Mouse (Mus musculus) urinary bladder, postnatal 10 days (tissue): ENCODE results near the gene Rgp1.

Source experiments
- DNase-seq: peaks from one replicate; pipeline ENCODE4 v3.0.0; 2022; ENCODE audit warnings: low spot score

The Rgp1 gene

DNA sequence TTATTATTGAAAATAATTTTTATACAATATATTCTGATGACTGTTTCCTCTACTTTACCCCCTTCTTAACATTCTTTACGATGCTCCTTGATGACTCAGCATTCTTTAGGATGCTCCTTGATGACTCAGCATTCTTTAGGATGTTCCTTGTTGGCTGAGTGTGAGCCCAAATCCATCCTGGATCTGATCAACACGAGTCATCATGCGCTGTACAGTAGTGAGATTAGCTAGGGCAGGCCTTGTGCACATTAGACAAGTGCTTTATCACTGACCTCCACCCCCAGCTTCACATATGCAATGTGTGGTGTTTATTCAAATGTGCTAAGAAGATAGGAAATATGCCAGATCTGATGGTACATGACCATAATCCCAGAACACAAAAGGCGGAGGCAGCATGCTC is 19.7 kb downstream of the Rgp1 start:
- DNase-seq: no peak

DNA sequence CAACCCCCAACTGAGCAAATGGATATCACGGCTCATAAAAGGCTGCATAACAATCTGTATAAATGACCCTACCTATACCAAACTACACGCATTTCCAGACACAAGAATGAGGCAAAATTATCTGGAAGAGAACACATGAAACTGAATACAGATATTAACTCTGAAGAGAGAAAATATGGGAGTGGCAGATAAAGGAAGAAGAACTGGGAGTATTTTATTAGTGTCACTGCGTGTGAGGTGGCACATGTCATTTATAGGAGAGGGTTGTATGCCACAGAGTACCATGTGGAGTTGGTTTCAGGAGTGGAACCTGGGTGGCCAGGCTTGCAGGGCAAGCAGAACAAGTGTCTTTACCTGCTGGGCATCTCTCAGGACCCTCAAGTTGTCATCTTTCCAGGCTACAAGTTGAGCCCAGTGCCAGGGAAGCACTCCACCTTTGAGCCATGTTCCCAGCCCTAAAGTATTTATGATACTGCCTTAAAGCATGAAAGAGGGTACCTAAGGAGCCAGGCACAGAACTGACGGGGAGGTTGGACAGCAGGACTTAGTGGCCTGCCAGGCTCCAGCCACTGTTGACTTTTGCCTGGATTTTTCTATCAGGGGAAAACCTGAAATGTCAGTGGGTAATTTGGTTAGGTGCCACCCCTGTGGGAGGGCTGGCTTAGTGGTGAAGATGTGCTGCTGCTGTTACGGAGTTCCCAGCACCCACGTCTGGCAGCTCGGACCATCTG is 20.3 kb downstream of the Rgp1 start:
- DNase-seq: no peak

DNA sequence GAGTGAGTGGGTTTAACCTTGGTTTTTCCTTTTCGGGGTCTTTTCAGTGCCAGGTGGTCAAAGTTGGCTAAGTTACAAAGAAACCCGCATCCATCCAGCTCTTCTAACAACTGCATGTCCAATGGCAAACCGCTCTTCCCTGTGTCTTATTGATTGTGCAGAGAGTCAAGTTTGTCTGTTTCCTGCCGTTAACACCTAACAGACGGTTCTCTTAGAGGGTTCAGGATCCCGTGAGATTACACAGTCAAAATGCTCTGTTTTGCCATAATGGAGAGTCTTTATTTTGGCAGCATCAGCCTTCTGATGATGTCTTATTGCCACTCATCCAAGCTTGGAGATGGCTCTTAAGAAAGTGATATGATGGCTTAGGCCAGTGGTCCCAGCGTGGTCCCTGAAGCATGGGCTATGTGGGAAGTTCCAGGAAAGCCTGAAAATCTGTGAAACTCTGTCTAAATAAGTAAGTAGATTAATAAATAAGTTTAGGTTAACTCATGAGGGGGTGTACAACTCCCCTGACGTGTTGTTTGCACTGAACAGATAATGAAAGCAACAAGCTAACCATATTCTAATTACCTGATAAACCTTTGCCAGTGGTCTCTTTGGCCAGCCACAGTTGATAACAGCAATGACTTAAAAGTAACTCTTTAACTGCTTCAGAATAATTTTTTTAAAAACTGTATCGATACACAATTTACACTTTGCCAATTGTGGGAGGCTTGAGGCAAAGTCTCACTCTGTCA is 21.9 kb downstream of the Rgp1 start:
- DNase-seq: no peak

DNA sequence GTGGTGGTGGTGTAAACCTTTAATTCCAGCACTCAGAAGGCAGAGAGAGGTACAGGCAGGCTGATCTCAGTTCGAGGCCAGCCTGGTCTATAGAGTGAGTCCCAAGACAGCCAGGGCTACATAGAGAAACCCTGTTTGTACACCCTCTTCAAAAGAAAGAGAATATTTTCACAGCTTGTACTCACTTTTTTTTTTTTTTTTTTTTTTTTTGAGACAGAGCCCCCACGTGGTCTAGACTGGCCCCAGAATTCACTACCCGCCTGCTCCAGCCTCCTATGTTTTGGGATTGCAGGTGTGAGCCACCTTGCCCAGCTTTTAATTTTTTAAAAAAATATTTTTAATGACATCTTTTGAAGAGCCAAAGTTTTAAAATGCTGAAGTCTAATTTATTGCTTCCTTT is 25.6 kb downstream of the Rgp1 start:
- no peak for DNase-seq

DNA sequence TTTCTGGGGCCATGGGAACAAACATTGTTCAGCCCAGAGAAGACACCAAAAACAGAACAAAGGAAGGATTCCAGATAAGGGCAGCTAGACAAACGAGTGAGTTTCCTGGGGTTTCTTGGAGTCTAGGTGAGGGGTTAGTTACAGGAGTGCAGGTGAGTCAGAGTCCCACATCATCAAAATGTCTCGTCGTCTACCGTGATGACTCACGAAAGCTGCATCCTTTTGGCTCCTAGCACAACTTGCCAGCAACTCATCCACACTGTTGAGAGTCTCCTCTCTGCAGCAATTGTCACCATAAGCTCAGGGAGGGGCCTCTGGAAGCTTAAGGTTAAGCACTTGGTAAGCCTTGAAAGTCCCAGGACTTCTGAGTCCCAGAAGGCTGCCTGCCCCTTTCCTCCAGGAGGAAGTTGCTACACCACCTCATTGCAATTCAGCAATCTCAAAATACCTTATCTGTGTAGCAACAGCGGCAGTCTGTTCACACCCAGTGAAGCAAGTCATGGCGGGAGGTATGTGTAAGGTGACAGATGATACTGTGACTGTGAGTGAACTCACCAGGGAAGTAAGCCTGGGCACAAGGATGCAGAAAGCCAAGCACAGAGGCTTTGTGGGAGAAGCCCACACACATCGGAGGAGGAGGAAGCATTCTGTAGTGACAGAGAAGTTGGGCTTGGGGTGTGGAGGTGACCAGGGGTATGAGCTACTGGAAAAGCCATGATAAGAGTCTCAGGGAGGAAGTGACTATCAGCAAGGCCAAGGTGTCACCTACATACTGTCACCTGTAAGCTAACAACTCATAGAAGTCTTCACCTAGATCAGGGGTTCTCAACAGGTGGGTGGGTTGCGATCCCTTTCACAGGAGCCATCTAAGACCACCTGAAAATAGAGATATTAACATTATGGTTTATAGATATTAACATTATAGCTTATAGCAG is 26.5 kb downstream of the Rgp1 start:
- DNase-seq: no peak

DNA sequence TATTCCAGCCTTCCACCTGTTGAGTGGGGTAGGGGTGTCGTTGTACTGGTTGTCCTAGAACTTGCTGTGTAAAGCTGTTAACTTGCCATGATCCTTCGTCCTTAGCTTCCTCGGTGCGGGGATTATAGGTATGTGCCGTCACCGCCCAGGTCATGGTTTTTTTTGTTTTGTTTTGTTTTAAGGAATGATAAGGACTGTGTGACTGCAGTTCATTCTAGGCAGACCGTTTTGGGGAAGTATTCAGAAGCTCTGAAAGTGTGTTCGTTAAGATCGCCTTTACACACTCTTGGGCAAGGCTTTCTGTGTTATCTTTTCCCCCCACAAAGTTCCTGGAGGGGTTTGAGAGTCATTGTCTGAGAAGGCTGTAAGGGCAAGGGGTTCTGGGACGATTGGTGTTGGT is 34.0 kb downstream of the Rgp1 start:
- no peak for DNase-seq

DNA sequence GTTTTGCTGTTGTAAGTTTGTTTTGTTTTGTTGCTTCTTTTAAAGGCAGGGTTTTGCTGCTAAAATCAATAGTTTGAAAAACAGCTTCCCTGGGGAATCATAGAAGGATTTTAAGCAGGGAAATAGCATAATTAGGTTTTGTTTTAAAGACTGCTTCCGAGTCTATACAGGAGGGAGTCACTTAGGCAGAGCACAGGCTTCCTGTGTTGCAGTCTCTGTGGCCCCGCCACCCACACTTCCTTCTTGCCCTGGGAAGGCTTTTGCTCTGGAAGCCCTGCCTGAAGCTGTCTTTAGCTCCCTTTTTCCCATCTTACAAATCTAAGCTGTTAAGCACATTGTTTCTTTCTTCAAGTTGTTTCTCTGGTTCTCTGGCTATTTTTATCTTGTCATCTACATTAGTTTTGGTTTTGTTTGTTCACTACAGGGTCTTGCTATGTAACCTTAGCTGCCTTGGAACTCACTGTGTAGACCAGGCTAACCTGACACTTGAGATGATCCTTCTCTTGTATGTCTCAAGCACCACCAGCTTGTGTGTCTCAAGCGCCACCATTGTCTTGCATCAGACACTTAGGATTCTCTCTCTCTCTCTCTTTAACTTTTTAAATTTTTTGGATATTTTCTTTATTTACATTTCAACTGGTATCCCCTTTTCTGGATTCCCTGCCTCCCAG is 34.7 kb downstream of the Rgp1 start:
- no peak for DNase-seq

DNA sequence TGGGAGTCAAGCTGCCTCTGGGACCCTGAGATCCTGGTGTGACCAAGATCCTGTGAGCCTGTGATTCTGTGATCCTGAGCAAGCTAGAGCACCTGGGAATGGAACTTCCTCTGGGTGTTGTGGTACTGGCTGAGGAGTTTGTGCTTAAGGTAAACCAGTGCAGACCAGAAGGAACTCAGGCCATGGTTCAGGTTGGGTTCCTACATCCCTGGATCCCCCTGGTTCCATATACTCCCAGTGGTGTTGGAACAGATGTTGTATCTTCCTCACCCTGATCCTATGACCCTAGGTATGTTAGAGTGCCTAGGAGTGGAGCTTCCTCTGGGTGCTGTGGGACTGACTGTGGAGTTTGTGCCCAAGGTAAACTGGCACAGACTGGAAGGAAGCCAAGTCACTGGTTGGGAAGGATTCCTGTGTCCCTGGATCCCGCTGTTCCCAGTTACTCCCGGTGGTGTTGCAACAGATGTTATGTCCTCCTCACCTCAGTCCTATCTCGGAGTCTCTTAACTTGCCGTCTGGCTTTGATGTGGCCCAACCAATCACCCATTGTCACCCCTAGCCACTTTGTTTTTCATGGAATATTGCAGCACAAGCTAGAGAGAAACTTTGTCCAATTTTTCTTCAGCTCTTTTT is 41.7 kb downstream of the Rgp1 start:
- DNase-seq: no peak

DNA sequence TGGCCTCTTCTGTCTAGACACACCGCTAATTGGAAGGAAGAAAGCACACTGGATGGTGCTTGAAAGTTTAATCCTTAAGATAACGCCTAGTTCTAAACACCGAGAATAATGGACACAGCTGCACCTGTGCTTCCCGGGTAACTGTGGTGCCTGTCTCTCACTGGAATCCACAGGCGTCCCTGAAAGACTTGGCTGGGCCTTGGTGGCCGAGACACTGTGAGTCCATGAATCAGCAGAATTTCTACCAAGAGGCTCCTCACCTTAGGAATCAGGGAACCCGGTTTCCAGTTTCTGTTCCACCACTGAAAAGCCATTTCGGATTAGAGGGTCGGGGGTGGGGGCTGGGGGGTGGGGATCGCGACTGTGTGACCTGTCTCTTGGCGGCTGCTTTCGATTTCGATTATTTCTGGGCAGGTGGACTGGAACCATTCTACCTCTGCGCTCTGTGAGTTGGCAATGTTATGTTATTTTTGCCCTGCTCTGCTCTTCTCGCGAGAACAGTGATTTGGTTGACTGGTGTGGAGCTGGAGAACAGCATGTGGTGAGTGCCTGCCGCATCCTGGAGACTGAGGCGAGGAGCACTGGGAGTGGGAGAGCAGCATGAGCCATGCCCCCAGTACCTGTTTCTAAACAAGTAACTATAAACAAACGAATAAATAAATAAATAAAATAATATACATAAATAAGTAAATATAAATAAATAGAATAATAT is 50.7 kb downstream of the Rgp1 start:
- DNase-seq: no peak

DNA sequence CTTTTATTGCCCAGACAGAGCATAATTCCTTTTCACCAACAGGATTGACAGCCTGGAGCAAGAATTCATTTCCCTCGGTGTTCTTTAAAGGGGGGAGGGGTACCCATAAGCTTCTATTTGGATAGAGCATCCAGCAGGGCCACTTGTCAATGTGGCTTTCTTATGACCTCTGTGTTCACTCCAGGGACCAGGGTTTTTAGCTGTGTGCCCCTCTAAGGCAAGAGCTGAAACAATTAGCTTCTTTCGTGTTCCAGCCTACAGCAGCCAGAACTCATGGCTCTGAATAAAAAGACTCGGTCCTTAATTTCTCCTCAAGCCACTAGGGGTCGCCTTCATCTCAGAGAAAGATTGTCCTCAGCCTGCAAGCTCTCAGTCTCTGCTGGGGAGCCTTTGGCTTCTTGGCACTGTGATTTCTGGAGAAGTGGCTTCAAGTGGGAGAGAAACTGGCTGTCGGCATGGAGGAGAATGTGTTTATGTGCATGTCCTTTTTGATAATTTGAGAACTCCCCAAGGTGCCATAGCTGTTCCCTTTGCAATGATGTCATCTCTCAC is 51.6 kb downstream of the Rgp1 start:
- no peak for DNase-seq

DNA sequence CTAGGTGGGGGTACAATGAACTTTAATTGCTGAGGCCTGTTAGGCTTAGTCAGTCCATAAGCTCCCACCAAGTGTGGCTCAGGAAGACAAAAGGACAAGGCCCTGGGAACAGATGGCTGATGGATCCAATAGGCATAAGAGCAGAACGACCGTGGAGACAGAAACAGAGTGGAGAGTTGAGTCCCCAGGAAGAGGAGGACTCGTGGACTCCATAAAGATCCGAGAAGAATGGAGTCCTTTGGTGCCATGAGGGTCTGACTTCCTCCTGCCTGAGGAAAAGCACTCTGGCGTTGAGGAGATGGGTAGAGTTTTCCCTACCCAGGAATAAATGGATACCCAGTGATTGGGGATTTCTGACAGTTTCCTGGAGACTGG is 52.1 kb downstream of the Rgp1 start:
- no peak for DNase-seq

DNA sequence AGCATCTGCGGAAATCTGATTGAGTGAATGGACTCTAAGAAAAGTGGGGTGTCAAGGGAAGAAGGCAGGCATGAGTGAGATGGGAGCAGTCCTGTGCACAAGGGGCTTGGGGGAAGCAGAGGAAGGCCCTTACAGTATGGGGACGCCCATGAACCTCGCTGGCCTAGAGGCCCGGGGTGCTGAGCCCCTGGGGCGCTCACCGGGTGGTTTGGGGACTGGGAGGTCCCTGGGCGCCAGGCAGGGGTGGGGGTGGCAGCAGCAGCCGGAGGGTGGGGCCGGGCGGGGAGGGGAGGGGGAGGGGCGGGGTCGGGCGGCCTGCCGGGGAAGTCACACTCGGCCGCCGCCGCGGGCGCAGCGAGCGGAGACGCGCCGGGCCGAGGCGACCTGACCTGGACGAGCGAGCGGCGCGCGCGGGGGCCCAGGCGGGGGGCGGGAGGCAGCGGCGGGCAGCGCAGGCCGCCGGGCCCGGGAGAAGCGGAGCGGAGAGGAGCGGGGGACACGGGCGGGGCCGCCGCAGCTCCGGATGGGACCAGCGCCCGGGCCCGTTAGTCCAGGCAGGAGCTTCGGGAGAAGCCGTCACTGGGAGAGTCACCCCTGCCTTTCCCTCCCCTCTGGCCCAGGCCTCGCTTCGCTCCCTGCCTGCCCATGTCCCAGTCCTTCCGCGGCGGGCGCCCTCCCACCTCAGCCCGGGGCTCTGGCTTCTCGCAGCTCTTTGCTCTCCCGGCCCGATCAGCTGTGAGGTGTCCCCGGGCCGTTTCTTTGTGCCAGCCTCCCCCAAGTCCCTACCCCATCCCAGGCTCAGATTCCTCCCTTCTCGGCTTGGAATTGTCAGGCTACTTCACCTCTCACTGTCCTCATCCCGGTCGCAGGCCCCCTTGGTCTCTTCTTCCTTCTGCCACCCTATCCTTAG is 52.8 kb downstream of the Rgp1 start, which contains the start of gene Npr2:
Gene Npr2, plus strand, starts transcription at position 890 of the 910 bp plus-strand sequence.
- DNase-seq: no peak

DNA sequence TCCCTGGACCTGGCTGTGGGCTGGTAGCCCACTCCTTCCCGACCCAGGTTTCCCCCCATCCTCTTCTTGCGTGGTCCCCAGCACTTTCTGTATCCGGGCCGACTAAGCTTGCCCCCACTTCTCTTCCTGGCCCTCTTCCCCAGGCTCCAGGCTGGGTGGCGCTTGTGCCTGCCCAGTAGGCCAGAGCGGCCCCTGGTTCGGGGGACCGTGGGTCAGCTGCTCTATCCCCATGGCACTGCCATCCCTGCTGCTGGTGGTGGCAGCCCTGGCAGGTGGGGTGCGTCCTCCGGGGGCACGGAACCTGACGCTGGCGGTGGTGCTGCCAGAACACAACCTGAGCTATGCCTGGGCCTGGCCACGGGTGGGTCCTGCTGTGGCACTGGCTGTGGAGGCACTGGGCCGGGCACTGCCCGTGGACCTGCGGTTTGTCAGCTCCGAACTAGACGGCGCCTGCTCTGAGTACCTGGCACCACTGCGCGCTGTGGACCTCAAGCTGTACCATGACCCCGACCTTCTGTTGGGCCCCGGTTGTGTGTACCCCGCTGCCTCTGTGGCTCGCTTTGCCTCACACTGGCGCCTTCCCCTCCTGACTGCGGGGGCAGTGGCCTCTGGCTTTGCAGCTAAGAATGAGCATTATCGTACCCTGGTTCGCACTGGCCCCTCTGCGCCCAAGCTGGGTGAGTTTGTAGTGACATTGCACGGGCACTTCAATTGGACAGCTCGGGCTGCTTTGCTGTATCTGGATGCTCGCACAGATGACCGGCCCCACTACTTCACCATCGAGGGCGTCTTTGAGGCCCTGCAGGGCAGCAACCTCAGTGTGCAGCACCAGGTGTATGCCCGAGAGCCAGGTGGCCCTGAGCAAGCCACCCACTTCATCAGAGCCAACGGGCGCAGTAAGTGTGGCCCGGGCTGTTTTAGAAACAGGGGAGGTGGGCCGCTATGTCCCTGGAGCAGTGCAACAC is 53.7 kb downstream of the Rgp1 start:
- DNase-seq: no peak

DNA sequence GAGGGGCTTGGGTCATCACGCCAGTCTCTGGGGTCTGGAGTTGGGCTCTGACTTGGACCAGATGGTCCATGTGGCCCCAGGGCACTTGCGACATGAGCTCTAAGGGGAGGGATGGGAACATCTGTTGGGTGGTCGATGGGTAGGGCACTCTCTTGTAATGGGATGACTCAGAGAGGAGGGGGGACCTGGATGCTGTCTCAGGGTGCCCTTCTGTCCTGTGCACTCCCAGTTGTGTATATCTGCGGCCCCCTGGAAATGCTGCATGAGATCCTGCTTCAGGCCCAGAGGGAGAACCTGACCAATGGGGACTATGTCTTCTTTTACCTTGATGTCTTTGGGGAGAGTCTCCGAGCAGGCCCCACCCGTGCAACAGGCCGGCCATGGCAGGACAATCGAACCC is 54.8 kb downstream of the Rgp1 start:
- DNase-seq: no peak

DNA sequence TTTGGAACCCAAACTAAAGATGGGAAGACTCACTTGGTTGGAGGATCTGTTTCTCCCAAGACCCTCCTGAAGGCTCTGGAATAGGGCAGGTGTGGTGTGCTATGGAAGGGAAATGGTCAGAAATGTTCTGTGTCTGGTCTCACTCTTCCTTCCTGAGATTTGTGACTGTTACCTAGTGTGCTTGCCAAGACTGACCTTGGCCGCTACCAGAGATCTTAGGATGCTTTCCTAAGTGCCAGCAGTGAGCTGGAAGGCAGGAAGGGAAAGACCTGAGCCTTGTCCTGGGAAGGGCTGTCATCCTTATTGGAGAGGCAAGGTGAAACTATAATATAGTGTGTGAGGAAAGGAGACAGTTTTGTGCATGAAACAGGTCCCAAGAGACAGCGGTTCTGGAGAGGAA is 55.2 kb downstream of the Rgp1 start:
- no peak for DNase-seq

DNA sequence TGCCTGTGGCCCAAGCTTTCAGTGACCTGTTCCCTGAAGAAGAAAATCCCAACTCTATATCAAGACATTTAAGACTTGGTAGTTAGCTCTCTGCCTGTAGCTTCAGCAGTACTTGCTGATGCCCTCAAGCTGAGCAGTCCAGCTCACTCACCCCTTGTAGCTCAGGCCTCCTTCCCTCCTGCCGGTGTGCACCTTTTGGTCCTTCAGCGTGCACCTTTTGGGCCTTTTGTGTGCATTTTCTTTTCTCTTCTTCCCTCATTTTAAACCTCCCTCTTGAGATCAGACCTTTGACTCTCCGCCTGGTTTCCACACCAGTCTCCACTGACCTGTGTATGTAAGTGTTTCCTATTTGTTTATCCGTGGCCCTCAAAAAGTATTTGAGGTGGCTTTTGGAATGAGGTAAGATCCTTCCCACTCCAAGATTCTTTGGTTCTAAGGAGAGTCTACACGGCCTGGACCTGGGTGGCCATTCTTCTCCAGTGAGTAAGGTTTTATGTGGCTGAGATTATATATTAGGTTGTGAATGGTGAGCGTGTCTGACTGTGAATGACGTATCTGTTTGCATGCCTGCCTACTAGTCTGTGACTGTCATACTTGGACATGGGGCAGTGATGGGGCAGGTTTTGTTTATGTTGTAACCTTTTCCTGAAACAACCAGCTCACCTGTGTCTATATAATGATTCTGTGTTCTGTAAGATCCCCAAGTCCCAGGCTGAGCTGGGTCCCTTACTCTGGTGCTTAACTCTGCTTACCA is 56.3 kb downstream of the Rgp1 start:
- no peak for DNase-seq

DNA sequence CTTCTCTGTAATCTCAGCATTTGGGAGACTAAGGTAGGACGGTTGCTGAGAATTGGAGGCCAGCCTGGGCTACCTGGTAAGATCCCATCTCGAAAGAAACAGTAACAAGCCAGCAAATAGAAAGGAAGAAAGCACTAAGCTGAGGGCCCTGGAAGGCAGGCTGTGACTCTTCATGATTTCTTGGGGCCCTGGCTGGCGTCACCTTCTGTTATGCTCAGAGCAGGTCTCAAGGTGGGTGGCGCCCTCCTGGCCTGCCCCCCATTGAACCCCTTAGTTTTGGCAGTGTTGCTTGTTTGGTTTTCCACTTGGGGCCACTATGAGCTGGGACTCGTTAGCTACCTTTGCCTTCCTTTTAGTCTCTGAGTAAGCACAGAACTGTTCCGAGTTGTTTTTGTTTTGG is 58.2 kb downstream of the Rgp1 start:
- no peak for DNase-seq
